Mouse (Mus musculus) cerebellum, postnatal 10 days (tissue): ENCODE data around the gene Tmem203.
"Not testable (repeated sequence)": the region's sequence is repeated elsewhere in the genome, so short reads cannot be mapped to it uniquely, and the experiment has no call there.

Source experiments
- DNase-seq, 2 experiments: peaks; one replicate each; pipeline ENCODE4 v3.0.0; 2021; ENCODE audit warnings: mixed read lengths in 2 of 2

Tmem203 gene

DNA sequence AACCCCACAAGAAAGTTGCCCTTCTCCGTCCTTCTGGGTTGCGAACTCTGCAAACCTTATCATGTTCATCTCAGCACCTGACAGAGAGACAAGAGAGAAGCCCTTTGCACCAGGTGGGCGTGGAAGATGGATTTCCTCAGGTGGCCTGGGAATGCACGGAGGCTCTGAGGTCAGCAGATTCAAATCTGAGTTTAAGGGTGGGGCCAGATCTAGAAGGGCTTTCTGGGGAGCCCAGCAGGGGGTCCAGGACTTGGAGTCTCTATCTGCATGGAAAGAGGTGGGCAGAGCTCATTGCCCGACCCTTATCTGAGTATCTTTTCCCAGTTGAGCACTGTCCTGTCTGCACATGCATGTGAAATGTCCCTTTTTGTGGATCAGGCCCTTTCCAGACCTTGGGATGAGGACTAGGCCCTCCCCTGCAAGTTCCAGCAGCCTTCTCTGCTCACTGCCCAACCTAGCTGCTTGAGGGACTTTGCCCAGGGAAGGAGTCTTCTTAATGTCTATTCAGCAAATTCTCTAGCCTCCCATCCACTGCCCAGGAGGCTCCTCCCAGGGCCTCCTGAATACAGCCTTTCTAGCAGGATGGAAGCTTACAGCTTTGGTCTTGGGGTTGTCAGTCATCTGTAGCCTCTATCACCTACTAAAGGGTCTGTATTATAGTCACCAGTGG lies 20.6 kb upstream of the Tmem203 start:
- no peak for DNase-seq

GRCm38 (mm10) chr2:25236614-25237013 lies 18.6 kb upstream of the Tmem203 start, which contains the start of gene Rnf224:
Rnf224 (minus strand) TSS chr2:25236787.
- no peak for DNase-seq

GRCm38 (mm10) chr2:25237522-25237921 lies 17.7 kb upstream of the Tmem203 start:
- DNase-seq, result no peak

GRCm38 (mm10) chr2:25238106-25238505 lies 17.1 kb upstream of the Tmem203 start:
- DNase-seq, result no peak

DNA sequence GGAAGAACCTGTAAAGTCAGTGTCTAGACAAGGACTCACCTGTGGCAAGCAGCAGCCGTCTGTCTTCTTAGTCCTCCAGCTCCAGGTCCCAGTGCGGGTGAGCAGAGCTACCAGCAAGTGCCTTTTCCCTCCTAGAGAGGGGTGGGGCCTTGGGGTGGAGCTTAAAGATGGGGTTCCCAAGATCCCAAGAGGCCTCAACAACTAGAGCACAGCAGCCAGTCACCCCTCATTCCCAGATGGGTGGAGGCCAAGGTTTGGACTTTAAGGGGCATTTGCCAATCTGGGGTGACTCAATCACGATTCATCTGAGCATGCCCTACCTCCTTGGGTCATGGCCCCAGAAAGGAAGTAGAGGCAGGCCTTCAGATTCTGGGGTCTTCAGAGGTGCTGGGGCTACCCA lies 15.5 kb upstream of the Tmem203 start:
- no peak for DNase-seq

DNA sequence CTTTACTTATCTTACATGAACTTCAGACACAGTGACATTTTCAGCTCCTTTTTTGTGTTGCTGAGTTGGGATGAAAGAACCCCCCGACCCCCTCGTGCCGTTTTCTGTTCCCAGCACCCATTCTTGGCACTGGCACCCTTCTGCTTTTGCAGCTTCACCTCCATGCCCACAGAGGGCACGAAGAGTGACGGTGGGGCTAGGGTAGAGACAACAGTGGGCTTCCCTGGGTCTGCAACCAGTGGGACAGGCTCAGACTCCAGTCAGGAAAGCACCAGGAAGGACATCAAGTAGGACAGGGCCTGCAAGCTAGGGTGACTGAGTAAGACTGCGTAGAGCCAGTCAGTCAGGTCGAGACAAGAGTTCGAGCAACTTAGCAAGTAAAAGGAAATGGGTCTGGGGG lies 14.9 kb upstream of the Tmem203 start:
- DNase-seq, result no peak

DNA sequence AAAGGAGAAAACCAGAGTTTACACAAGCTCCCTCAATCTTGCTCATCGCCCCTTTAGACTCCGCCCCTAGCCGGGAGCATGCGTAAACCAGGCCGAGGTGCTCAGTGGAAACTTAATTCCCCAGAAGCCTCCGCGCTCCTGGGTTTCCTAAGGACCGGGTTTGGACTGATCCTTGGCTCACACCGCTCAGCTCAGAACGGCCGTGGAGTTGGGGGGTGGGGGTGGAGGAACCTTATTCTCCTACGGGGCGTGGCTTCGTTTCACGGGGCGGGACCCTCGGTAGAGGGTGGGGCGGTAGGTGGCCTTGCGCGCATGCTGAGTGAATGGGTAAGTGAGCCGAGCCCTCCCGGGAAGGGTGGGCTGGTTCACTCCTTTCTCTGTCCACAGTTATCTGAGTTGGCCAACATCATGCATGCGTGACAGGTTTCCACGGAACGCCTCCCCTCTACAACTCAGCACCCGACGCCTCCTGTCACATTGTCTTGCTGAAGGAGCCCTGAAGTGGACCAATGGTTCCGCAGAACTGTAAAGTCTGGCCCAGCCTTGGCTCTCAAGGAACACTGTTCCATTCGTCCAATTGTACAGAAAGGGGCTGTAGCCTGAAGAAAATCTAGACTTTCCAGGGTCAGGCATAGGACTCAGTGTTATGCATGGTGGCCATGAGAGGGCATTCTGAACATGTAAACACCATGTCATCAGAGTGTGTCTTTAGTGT lies 14.4 kb upstream of the Tmem203 start:
- DNase-seq, result peak; percentile 68 to 74

- no peak for DNase-seq
Measured at GRCm38 (mm10) chr2:25241438-25241775, 13.8 kb upstream of the Tmem203 start.

GRCm38 (mm10) chr2:25242101-25242506 lies 13.1 kb upstream of the Tmem203 start, which contains the start of the genes Rnf208 and Cysrt1:
Rnf208 (plus strand) TSS chr2:25242255.
Cysrt1 (minus strand) TSS chr2:25242452.
- DNase-seq, result peak; percentile 63

- no peak for DNase-seq
Measured at GRCm38 (mm10) chr2:25243342-25243741, 11.9 kb upstream of the Tmem203 start.

DNA sequence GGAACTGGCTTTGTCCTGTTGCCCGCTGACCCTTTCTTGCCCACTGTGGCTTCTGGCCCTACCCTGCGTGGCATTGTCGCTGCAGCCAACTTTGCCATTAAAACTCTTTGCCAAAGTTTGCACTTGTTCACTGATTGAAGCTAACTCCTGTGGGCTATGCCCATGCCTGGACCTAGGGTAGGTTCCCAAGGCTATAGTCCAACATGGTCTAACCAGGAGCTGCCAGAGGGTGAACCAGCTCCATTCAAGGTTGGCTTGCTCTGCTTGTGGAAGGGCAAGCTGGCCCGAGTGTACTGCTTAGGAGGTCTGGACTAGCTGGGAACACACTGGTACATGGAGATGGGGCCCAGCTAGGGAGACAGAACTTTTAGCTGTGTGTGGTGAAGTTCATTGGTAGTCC lies 11.1 kb upstream of the Tmem203 start:
- DNase-seq, result no peak

GRCm38 (mm10) chr2:25246183-25247072 lies 8.8 kb upstream of the Tmem203 start, which contains the start of gene AL732309.1:
AL732309.1 (minus strand) TSS chr2:25246863.
- DNase-seq, result peak in 1 of 2 experiments; percentile 45

DNA sequence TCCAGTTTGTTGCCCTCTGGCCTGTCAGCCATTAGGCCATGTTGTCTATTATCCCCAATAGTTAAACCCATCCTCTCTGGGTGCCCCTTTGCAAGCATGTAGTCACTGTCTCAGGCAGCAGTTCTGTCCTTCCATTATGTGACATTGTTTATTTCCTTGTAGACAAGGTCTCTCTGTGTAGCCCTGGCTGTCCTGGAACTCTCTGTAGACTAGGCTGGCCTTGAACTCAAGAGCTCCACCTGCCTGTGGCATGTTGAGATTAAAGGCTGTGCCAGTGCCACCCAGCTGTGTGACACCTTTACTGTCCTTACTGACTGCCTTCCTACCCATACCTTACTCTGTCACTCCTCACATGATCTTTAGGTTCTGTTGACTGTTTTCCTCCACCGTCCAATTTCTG lies 2.9 kb upstream of the Tmem203 start:
- peak; percentile 33 to 48 for DNase-seq

GRCm38 (mm10) chr2:25256443-25257109 lies 1.3 kb downstream of the Tmem203 start:
- peak; percentile 78 to 82 for DNase-seq

DNA sequence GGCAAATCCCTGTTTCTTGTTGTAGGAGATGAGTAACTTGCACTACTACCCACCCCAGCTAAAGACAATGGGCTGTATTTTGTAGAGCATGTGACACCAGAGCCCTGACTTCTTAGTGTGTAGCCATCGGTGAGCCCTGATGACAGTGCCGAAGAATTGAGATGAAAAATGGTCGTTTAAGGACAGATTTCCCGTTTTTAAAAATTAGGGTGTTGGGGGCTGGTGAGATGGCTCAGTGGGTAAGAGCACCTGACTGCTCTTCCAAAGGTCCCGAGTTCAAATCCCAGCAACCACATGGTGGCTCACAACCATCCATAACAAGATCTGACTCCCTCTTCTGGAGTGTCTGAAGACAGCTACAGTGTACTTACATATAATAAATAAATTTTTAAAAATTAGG lies 2.0 kb downstream of the Tmem203 start:
- not testable (repeated sequence) for DNase-seq

- peak in 1 of 2 experiments; percentile 53 for DNase-seq
Measured at GRCm38 (mm10) chr2:25258887-25259286, 3.6 kb downstream of the Tmem203 start.

DNA sequence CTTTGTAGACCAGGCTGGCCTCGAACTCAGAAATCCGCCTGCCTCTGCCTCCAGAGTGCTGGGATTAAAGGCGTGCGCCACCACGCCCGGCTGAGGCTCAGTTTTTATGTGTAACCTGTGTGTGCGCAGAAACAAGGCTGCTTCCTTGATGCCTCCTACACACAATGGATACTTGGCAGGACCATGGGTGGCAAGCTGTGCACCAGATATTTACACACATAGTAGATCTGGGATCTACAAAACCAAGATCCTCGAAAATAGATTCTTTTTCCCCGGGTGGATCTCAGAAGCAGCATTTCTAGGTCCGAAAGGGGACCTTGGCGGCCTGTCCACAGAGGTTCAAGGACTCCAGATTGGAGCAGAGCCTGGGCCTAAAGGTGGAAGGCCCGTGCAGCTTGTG lies 6.6 kb downstream of the Tmem203 start:
- DNase-seq, result no peak

DNA sequence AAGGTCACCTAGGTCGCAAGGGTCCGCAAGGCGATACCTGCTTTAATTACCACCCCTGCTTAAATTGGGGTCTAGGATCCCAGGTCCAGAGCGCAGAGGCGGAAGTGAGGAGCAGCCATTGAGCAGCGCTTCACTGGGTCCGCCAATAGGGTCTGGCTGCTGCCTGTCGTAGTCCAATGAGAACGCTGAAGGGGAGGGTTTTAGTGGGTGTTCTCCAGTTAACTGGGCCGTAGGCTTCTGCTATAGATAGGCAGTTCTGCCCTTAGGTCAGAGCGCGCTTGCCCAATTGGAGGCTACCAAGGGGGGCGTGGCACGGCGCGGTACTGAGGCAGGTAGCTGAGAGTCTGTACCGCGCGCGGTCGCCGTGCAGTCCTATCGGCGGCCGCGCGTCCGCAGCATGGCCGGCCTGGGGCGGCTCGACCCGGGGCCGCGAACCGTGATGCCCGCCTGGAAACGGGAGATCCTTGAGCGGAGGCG lies 7.1 kb downstream of the Tmem203 start, which contains the start of gene Tprn:
Gene Tprn (plus strand): TSS at position 328 of the 477 bp plus-strand sequence.
- peak; percentile 98 to 99 for DNase-seq

DNA sequence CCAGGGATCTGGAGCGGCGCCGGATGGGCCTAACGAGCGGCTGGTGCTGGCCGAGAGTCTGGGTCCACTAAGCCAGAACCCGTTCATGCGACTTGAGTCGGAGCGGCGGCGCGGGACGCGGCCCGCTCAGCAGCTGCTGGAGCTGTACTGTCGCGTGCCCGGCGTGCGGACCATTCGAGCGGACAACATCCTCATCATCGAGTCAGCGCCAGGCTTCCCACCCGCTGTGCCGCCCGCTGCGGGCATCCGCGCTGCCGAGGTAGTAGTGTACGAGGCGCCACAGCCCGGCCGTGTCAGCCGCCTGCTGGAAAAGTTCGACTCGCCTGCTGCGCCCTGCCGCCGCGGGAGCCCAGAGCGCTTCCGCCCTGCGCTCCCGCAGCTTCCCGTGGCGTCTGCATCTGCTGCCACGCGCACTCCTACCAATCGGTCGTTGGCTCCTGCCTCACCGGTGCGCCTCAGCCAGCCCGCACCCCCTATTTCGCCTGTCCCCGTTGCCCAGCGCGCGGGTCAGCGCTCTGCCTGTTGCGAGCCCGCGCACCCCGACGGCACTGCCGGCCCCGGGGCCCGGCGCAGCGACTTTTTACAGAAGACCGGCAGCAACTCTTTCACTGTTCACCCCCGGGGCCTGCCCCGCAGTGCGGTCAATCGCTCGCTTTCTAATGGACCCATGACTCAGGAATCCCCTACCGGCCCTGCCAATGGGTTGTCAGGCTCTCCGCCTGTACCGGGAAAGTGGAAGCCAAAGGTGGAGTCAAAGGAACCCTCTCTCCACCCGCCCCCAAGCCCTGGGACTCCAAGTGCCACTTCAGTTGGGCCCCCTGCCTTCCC lies 7.8 kb downstream of the Tmem203 start:
- peak; percentile 92 to 93 for DNase-seq

GRCm38 (mm10) chr2:25263623-25264285 lies 8.5 kb downstream of the Tmem203 start:
- peak; percentile 79 to 85 for DNase-seq

- DNase-seq, result peak in 1 of 2 experiments; percentile 59
Measured at GRCm38 (mm10) chr2:25264286-25264660, 9.0 kb downstream of the Tmem203 start.
